Mouse (Mus musculus): ENCODE data around the gene Rhox4a. TPM values are rescaled to one million over a fixed set of nuclear protein-coding genes. Genes with fewer than 3 reads are reported as not detected.
"Not testable (repeated sequence)": the region's sequence is repeated elsewhere in the genome, so short reads cannot be mapped to it uniquely, and the experiment has no call there.

Gene Rhox4a
- not detected in 2 replicates for polyA plus RNA-seq (2015; fragmentation: Nextera tagmentation; extraction: Ambion mirVana)

- not testable (repeated sequence) for H3K9me3 ChIP-seq; H3K36me3 ChIP-seq (replicated peaks); H3K9ac ChIP-seq; H3K4me3 ChIP-seq; H3K4me2 ChIP-seq; ATAC-seq (replicated peaks); H3K4me1 ChIP-seq; H3K27ac ChIP-seq; H3K27me3 ChIP-seq (replicated peaks)
- WGBS = 97% methylated on average over 11 of the region's 19 CpGs
Observed at GRCm38 (mm10) chrX:37265038-37265437, at the start of gene Rhox4a. Rhox4a (plus strand) TSS chrX:37265338.

- not testable (repeated sequence) for H3K36me3 ChIP-seq (replicated peaks); ATAC-seq (replicated peaks)
Observed at GRCm38 (mm10) chrX:37222158-37222557, 43.0 kb upstream of the Rhox4a start, which contains the start of gene Rhox1. Rhox1 (minus strand) TSS chrX:37222258.

GRCm38 (mm10) chrX:37244676-37245075, 20.5 kb upstream of the Rhox4a start, which contains the start of gene Rhox2a:
Rhox2a (plus strand) TSS chrX:37244976.
- not testable (repeated sequence) for H3K4me1 ChIP-seq; H3K4me3 ChIP-seq; ATAC-seq (replicated peaks); H3K9ac ChIP-seq; H3K27me3 ChIP-seq (replicated peaks); H3K36me3 ChIP-seq (replicated peaks); H3K27ac ChIP-seq; H3K9me3 ChIP-seq; H3K4me2 ChIP-seq
- WGBS = no CpG with 5 or more reads among the region's 9 CpGs

More at GRCm38 (mm10) chrX:37222158-37222557, 43.0 kb upstream of the Rhox4a start, which contains the start of gene Rhox1:
- not testable (repeated sequence) for H3K9ac ChIP-seq; H3K4me2 ChIP-seq; H3K27ac ChIP-seq; H3K9me3 ChIP-seq; H3K4me3 ChIP-seq; H3K4me1 ChIP-seq; H3K27me3 ChIP-seq (replicated peaks)
- 64% methylated on average over 1 of the region's 1 CpGs for WGBS

- H3K36me3 ChIP-seq (replicated peaks); H3K27ac ChIP-seq; H3K9ac ChIP-seq; H3K4me1 ChIP-seq; ATAC-seq (replicated peaks); H3K9me3 ChIP-seq; H3K27me3 ChIP-seq (replicated peaks); H3K4me2 ChIP-seq; H3K4me3 ChIP-seq: not testable (repeated sequence)
- WGBS = 78% methylated on average over 1 of the region's 3 CpGs
Observed at GRCm38 (mm10) chrX:37249619-37250018, 15.5 kb upstream of the Rhox4a start, which contains the start of gene Rhox3a. Rhox3a (plus strand) TSS chrX:37249919.

Other genes starting within 250 kb of the Rhox4a start
- gene Sowahd, start 216.5 kb upstream of the Rhox4a start, polyA plus RNA-seq (2015; fragmentation: Nextera tagmentation; extraction: Ambion mirVana) = not detected in 2 replicates
- gene Rpl39, start 179.9 kb upstream of the Rhox4a start, polyA plus RNA-seq (2015; fragmentation: Nextera tagmentation; extraction: Ambion mirVana) = 228 and 240 TPM in 2 replicates
- gene Upf3b, start 155.0 kb upstream of the Rhox4a start, polyA plus RNA-seq (2015; fragmentation: Nextera tagmentation; extraction: Ambion mirVana) = 33.0 and 36.2 TPM in 2 replicates
- gene Nkap, start 138.5 kb upstream of the Rhox4a start, polyA plus RNA-seq (2015; fragmentation: Nextera tagmentation; extraction: Ambion mirVana) = 25.4 and 26.3 TPM in 2 replicates
- 0.09 and 0.28 TPM in 2 replicates for gene Akap14, start 96.5 kb upstream of the Rhox4a start, polyA plus RNA-seq (2015; fragmentation: Nextera tagmentation; extraction: Ambion mirVana)
- 638 and 672 TPM in 2 replicates for gene Ndufa1, start 74.2 kb upstream of the Rhox4a start, polyA plus RNA-seq (2015; fragmentation: Nextera tagmentation; extraction: Ambion mirVana)
- 18.1 and 19.8 TPM in 2 replicates for gene Rnf113a1, start 74.1 kb upstream of the Rhox4a start, polyA plus RNA-seq (2015; fragmentation: Nextera tagmentation; extraction: Ambion mirVana)
- not detected in 2 replicates for gene Gm9, start 54.3 kb upstream of the Rhox4a start, polyA plus RNA-seq (2015; fragmentation: Nextera tagmentation; extraction: Ambion mirVana)
- gene Rhox1, start 43.1 kb upstream of the Rhox4a start, polyA plus RNA-seq (2015; fragmentation: Nextera tagmentation; extraction: Ambion mirVana) = not detected in 2 replicates
- gene Rhox2a, start 20.4 kb upstream of the Rhox4a start, polyA plus RNA-seq (2015; fragmentation: Nextera tagmentation; extraction: Ambion mirVana) = not detected in 2 replicates
- gene Rhox3a, start 15.4 kb upstream of the Rhox4a start, polyA plus RNA-seq (2015; fragmentation: Nextera tagmentation; extraction: Ambion mirVana) = not detected in 2 replicates
- gene Rhox3a2, start 114.7 kb downstream of the Rhox4a start, polyA plus RNA-seq (2015; fragmentation: Nextera tagmentation; extraction: Ambion mirVana) = not detected in 2 replicates
- not detected in 2 replicates for gene Rhox4a2, start 125.5 kb downstream of the Rhox4a start, polyA plus RNA-seq (2015; fragmentation: Nextera tagmentation; extraction: Ambion mirVana)
- not detected in 2 replicates for gene Rhox2b, start 146.7 kb downstream of the Rhox4a start, polyA plus RNA-seq (2015; fragmentation: Nextera tagmentation; extraction: Ambion mirVana)
- gene Rhox4b, start 167.2 kb downstream of the Rhox4a start, polyA plus RNA-seq (2015; fragmentation: Nextera tagmentation; extraction: Ambion mirVana) = not detected in 2 replicates
- not detected in 2 replicates for gene Rhox2c, start 188.3 kb downstream of the Rhox4a start, polyA plus RNA-seq (2015; fragmentation: Nextera tagmentation; extraction: Ambion mirVana)
- not detected in 2 replicates for gene Rhox3c, start 193.2 kb downstream of the Rhox4a start, polyA plus RNA-seq (2015; fragmentation: Nextera tagmentation; extraction: Ambion mirVana)
- gene Rhox4c, start 215.0 kb downstream of the Rhox4a start, polyA plus RNA-seq (2015; fragmentation: Nextera tagmentation; extraction: Ambion mirVana) = not detected in 2 replicates
- gene Rhox2d, start 228.1 kb downstream of the Rhox4a start, polyA plus RNA-seq (2015; fragmentation: Nextera tagmentation; extraction: Ambion mirVana) = not detected in 2 replicates
- not detected in 2 replicates for gene Rhox4d, start 249.0 kb downstream of the Rhox4a start, polyA plus RNA-seq (2015; fragmentation: Nextera tagmentation; extraction: Ambion mirVana)

Measured in midbrain, embryonic 15.5 days (tissue).